Mouse (Mus musculus) small intestine, adult 2 months (tissue): ENCODE measurements around the gene Arf3. TPM values are rescaled to one million over a fixed set of nuclear protein-coding genes. Genes with fewer than 3 reads are reported as not detected.

Source experiments
- H3K27ac ChIP-seq: fragments of 200-500 bp; 2 replicates; pipeline ENCODE4 v1.5.1; 2012; ENCODE audit warnings: low read depth, low read length, control low read depth, inconsistent platforms; ENCODE audit not compliant: insufficient read depth
- H3K27me3 ChIP-seq: fragments of 200-500 bp; 2 replicates; pipeline ENCODE4 v1.6.1; 2012; ENCODE audit warnings: mild to moderate bottlenecking, moderate library complexity, low read length, inconsistent platforms; ENCODE audit not compliant: control insufficient read depth, insufficient read depth
- H3K36me3 ChIP-seq: fragments of 200-500 bp; 2 replicates; pipeline ENCODE4 v1.6.1; 2012; ENCODE audit warnings: mild to moderate bottlenecking, low read length, control low read depth, inconsistent platforms; ENCODE audit not compliant: control insufficient read depth, insufficient read depth
- H3K4me1 ChIP-seq: fragments of 200-500 bp; 2 replicates; pipeline ENCODE4 v1.6.1; 2012; ENCODE audit warnings: low read length, inconsistent platforms, mixed read lengths; ENCODE audit not compliant: control insufficient read depth, insufficient read depth, insufficient read length
- H3K4me3 ChIP-seq: fragments of 200-500 bp; 2 replicates; pipeline ENCODE4 v1.5.1; 2012; ENCODE audit warnings: low read depth, mild to moderate bottlenecking, control low read depth, inconsistent platforms, low read length, moderate library complexity
- CTCF ChIP-seq: fragments of 200-500 bp; IDR thresholded peaks from 2 replicates; pipeline ENCODE4 v1.5.1; 2012; ENCODE audit warnings: low read depth, mild to moderate bottlenecking, control low read depth, inconsistent platforms, low read length, moderate library complexity, mixed read lengths; ENCODE audit not compliant: insufficient replicate concordance, insufficient read length; ENCODE audit errors: extremely low read depth
- POLR2A ChIP-seq: fragments of 200-500 bp; IDR thresholded peaks from 2 replicates; pipeline ENCODE4 v1.6.1; 2012; ENCODE audit warnings: low read depth, mild to moderate bottlenecking, control low read depth, inconsistent platforms, low read length, moderate library complexity
- WGBS: fragments of 180-500 bp; shearing (Covaris S2); methylation state at CpG from one replicate; pipeline ENCODE4 v1.1.7; 2018; 5-methylcytosine and 5-hydroxymethylcytosine counted together
- polyA plus RNA-seq: library from polyadenylated mRNA; depleted of rRNA; stranded (reverse); fragments of >200 nt; gene quantifications from 2 replicates; pipeline ENCODE4 v1.2.3, GENCODE M21; 2012

Arf3 gene
- polyA plus RNA-seq, 1 experiment, result 104 TPM

GRCm38 (mm10) chr15:98772511-98773211 is 9.6 kb upstream of the Arf3 start:
- TF ChIP-seq POLR2A (no peak), CTCF (no peak)
- 3% methylated on average over 36 of the region's 36 CpGs for WGBS
- peaks cover 13% of the 10 kb centered on the region for H3K4me1 ChIP-seq
- H3K4me3 ChIP-seq, result peak overlapping the region; percentile 58
- no peaks in the 10 kb centered on the region for H3K36me3 ChIP-seq
- H3K27me3 ChIP-seq, result peaks cover 19% of the 10 kb centered on the region
- no peak overlapping the region for H3K27ac ChIP-seq

GRCm38 (mm10) chr15:98771813-98772425 is 8.9 kb upstream of the Arf3 start:
- Histone ChIP-seq H3K27me3 (peaks cover 11% of the 10 kb centered on the region), H3K27ac (no peak overlapping the region), H3K4me3 (peak overlapping the region; percentile 58), H3K4me1 (peaks cover 12% of the 10 kb centered on the region), H3K36me3 (no peaks in the 10 kb centered on the region)
- TF ChIP-seq POLR2A, result no peak
- no peak for TF ChIP-seq CTCF
- WGBS, result 14% methylated on average over 12 of the region's 12 CpGs

DNA sequence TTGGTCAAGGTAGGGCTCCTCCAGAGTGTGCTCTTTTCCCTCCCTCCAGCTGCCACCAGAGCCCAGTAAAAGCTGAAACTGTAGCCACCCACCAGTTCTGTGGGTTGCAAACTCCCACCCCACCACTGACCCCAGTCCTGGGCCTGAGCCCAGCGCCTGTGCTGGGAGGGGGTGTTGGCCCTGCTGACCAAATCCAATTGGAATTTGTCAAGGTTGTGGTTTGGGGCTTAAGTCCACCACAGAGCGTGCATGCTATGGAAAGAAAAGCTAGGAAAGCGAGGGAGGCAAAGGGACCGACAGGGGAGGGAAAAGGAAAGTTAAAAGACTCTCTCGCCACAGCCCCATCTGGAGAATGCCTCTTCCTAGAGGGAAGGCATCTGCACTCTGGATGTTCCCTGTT is 5.2 kb upstream of the Arf3 start:
- peaks cover 8% of the 10 kb centered on the region for H3K4me1 ChIP-seq
- TF ChIP-seq POLR2A (no peak), CTCF (no peak)
- 52% methylated on average over 5 of the region's 5 CpGs for WGBS
- H3K36me3 ChIP-seq, result no peaks in the 10 kb centered on the region
- H3K27me3 ChIP-seq, result no peaks in the 10 kb centered on the region
- no peak overlapping the region for H3K27ac ChIP-seq
- no peak overlapping the region for H3K4me3 ChIP-seq

GRCm38 (mm10) chr15:98765929-98766328 is 2.9 kb upstream of the Arf3 start:
- H3K27me3 ChIP-seq, result no peaks in the 10 kb centered on the region
- TF ChIP-seq CTCF, result no peak
- no peak for TF ChIP-seq POLR2A
- H3K27ac ChIP-seq, result no peak overlapping the region
- 77% methylated on average over 4 of the region's 4 CpGs for WGBS
- no peaks in the 10 kb centered on the region for H3K36me3 ChIP-seq
- H3K4me1 ChIP-seq, result peaks cover 4% of the 10 kb centered on the region; the same call in 1 of the 2 replicates
- H3K4me3 ChIP-seq, result no peak overlapping the region

DNA sequence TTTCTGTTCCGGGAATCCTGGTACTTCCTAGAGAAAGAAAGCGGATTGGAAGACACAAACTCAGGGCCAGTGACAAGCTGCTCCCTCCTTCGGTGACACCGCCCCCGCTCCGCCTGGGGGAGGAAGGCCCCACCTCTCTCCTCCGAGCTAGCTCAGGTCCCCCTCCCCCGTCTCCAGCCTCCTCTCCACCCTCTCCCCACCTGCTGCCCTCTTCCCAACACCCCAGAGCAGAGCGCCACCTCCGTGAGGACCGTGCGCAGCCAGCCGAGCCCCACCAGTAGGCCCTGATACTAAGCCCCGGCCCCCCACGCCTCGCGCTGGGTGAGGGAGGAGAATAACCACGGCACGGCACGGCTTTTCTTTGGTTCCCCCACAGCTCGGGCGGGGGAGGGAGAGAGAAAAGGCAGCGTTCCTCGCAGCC is 803 bp downstream of the Arf3 start:
- WGBS, result 0% methylated on average over 24 of the region's 24 CpGs
- peak overlapping the region; percentile 91 for H3K4me3 ChIP-seq
- H3K27ac ChIP-seq, result peak overlapping the region; percentile 58
- H3K27me3 ChIP-seq, result no peaks in the 10 kb centered on the region
- TF ChIP-seq POLR2A (peak; percentile 29; the same call in 1 of the 2 replicates), CTCF (no peak)
- peaks cover 4% of the 10 kb centered on the region; the same call in 1 of the 2 replicates for H3K4me1 ChIP-seq
- peaks cover 1% of the 10 kb centered on the region for H3K36me3 ChIP-seq

- TF ChIP-seq POLR2A (no peak), CTCF (no peak)
- 58% methylated on average over 2 of the region's 2 CpGs for WGBS
- H3K4me1 ChIP-seq, result peaks cover 10% of the 10 kb centered on the region
- H3K4me3 ChIP-seq, result no peak overlapping the region
- H3K27ac ChIP-seq, result no peak overlapping the region
- H3K36me3 ChIP-seq, result peaks cover 5% of the 10 kb centered on the region; the same call in 1 of the 2 replicates
- H3K27me3 ChIP-seq, result no peaks in the 10 kb centered on the region
Observed at GRCm38 (mm10) chr15:98754125-98754524, 8.9 kb downstream of the Arf3 start.

DNA sequence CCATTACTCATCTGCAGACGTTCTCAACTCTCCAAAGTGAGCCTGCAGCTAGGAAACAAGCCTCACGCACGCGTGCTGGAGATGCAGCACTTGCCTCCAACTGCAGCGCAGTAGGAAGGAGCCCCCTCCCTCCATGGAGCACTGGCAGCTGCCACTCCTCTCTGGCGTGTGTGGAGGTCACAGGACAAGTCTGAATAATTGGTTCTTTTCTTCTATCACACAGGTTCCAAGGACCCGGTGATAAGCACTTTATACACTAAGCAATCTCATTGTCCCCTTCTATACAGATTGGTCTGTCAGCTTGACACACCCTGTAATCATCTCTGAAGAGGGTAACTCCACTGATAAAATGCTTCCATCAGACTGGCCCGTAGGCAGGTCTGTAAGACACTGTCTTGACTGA is 10.0 kb downstream of the Arf3 start:
- WGBS, result 47% methylated on average over 8 of the region's 8 CpGs
- Histone ChIP-seq H3K27me3 (no peaks in the 10 kb centered on the region), H3K4me3 (no peak overlapping the region), H3K27ac (no peak overlapping the region), H3K4me1 (peaks cover 14% of the 10 kb centered on the region), H3K36me3 (peaks cover 5% of the 10 kb centered on the region; the same call in 1 of the 2 replicates)
- TF ChIP-seq POLR2A (no peak), CTCF (no peak)
